Mouse (Mus musculus): ENCODE measurements around the gene Smok3b. TPM values are rescaled to one million over a fixed set of nuclear protein-coding genes. Genes with fewer than 3 reads are reported as not detected.

The Smok3b gene
- polyA plus RNA-seq, 1 experiment from 2014 or later = not detected

- Histone ChIP-seq H3K4me1 (ENCODE audit: control insufficient read depth, insufficient read depth, low read length) (no peaks in the 10 kb centered on the region), H3K4me3 (replicated peaks; ENCODE audit: low read depth, low read length) (no peak overlapping the region), H3K4me2 (ENCODE audit: low read length) (no peak overlapping the region), H3K27ac (replicated peaks; ENCODE audit: low read depth, low read length) (no peak overlapping the region), H3K9me3 (ENCODE audit: control insufficient read depth, low read length) (no peaks in the 10 kb centered on the region), H3K36me3 (ENCODE audit: control insufficient read depth, insufficient read depth, low read length) (no peaks in the 10 kb centered on the region), H3K27me3 (ENCODE audit: control insufficient read depth, insufficient read depth, low read length) (no peaks in the 10 kb centered on the region), H3K9ac (replicated peaks; ENCODE audit: low read length) (no peak overlapping the region)
- ATAC-seq (ENCODE audit: low FRiP score, low TSS enrichment) = no peak
- DNase-seq = no peak
- WGBS = 91% methylated on average over 5 of the region's 5 CpGs
Measured at GRCm38 (mm10) chr5:138080456-138080855, 59.2 kb downstream of the Smok3b start.

GRCm38 (mm10) chr5:138081446-138081845 lies 60.2 kb downstream of the Smok3b start:
- H3K36me3 ChIP-seq (ENCODE audit: control insufficient read depth, insufficient read depth, low read length) = no peaks in the 10 kb centered on the region
- peaks cover 7% of the 10 kb centered on the region for H3K4me1 ChIP-seq (ENCODE audit: control insufficient read depth, insufficient read depth, low read length)
- H3K9me3 ChIP-seq (ENCODE audit: control insufficient read depth, low read length) = no peaks in the 10 kb centered on the region
- no peak overlapping the region for H3K9ac ChIP-seq (replicated peaks; ENCODE audit: low read length)
- no peak for DNase-seq
- ATAC-seq (ENCODE audit: low FRiP score, low TSS enrichment) = no peak
- WGBS = 84% methylated on average over 9 of the region's 9 CpGs
- no peak overlapping the region for H3K27ac ChIP-seq (replicated peaks; ENCODE audit: low read depth, low read length)
- no peaks in the 10 kb centered on the region for H3K27me3 ChIP-seq (ENCODE audit: control insufficient read depth, insufficient read depth, low read length)
- no peak overlapping the region for H3K4me2 ChIP-seq (ENCODE audit: low read length)
- no peak overlapping the region for H3K4me3 ChIP-seq (replicated peaks; ENCODE audit: low read depth, low read length)

GRCm38 (mm10) chr5:138083318-138083900 lies 62.2 kb downstream of the Smok3b start:
- no peak overlapping the region for H3K27ac ChIP-seq (replicated peaks; ENCODE audit: low read depth, low read length)
- no peak for ATAC-seq (ENCODE audit: low FRiP score, low TSS enrichment)
- peaks cover 23% of the 10 kb centered on the region for H3K4me1 ChIP-seq (ENCODE audit: control insufficient read depth, insufficient read depth, low read length)
- no peaks in the 10 kb centered on the region for H3K9me3 ChIP-seq (ENCODE audit: control insufficient read depth, low read length)
- H3K4me2 ChIP-seq (ENCODE audit: low read length) = no peak overlapping the region
- H3K9ac ChIP-seq (replicated peaks; ENCODE audit: low read length) = no peak overlapping the region
- no peak for DNase-seq
- no peaks in the 10 kb centered on the region for H3K27me3 ChIP-seq (ENCODE audit: control insufficient read depth, insufficient read depth, low read length)
- peaks cover 7% of the 10 kb centered on the region for H3K36me3 ChIP-seq (ENCODE audit: control insufficient read depth, insufficient read depth, low read length)
- WGBS = 65% methylated on average over 2 of the region's 2 CpGs
- no peak overlapping the region for H3K4me3 ChIP-seq (replicated peaks; ENCODE audit: low read depth, low read length)

- H3K4me3 ChIP-seq (replicated peaks; ENCODE audit: low read depth, low read length) = no peak overlapping the region
- peaks cover 23% of the 10 kb centered on the region for H3K4me1 ChIP-seq (ENCODE audit: control insufficient read depth, insufficient read depth, low read length)
- no peaks in the 10 kb centered on the region for H3K27me3 ChIP-seq (ENCODE audit: control insufficient read depth, insufficient read depth, low read length)
- WGBS = 94% methylated on average over 2 of the region's 2 CpGs
- H3K9ac ChIP-seq (replicated peaks; ENCODE audit: low read length) = no peak overlapping the region
- H3K27ac ChIP-seq (replicated peaks; ENCODE audit: low read depth, low read length) = no peak overlapping the region
- no peak overlapping the region for H3K4me2 ChIP-seq (ENCODE audit: low read length)
- ATAC-seq (ENCODE audit: low FRiP score, low TSS enrichment) (no peak), DNase-seq (no peak)
- peaks cover 11% of the 10 kb centered on the region for H3K36me3 ChIP-seq (ENCODE audit: control insufficient read depth, insufficient read depth, low read length)
- H3K9me3 ChIP-seq (ENCODE audit: control insufficient read depth, low read length) = no peaks in the 10 kb centered on the region
Measured at GRCm38 (mm10) chr5:138083936-138084335, 62.7 kb downstream of the Smok3b start.

GRCm38 (mm10) chr5:138084507-138084906 lies 63.3 kb downstream of the Smok3b start:
- peaks cover 23% of the 10 kb centered on the region for H3K4me1 ChIP-seq (ENCODE audit: control insufficient read depth, insufficient read depth, low read length)
- no peaks in the 10 kb centered on the region for H3K9me3 ChIP-seq (ENCODE audit: control insufficient read depth, low read length)
- ATAC-seq (ENCODE audit: low FRiP score, low TSS enrichment) (no peak; the same call in 1 of the 2 replicates), DNase-seq (peak; percentile 20)
- H3K4me3 ChIP-seq (replicated peaks; ENCODE audit: low read depth, low read length) = peak overlapping the region; percentile 96; the same call in 1 of the 2 replicates
- H3K4me2 ChIP-seq (ENCODE audit: low read length) = peak overlapping the region; percentile 86
- peak overlapping the region; percentile 99; the same call in 1 of the 2 replicates for H3K9ac ChIP-seq (replicated peaks; ENCODE audit: low read length)
- H3K27me3 ChIP-seq (ENCODE audit: control insufficient read depth, insufficient read depth, low read length) = no peaks in the 10 kb centered on the region
- WGBS = 70% methylated on average over 2 of the region's 2 CpGs
- no peak overlapping the region for H3K27ac ChIP-seq (replicated peaks; ENCODE audit: low read depth, low read length)
- H3K36me3 ChIP-seq (ENCODE audit: control insufficient read depth, insufficient read depth, low read length) = peaks cover 13% of the 10 kb centered on the region

GRCm38 (mm10) chr5:138084996-138085395 lies 63.8 kb downstream of the Smok3b start, which contains the start of gene Zkscan1:
Zkscan1 (plus strand) TSS chr5:138085084.
- 0% methylated on average over 27 of the region's 27 CpGs for WGBS
- peak; percentile 89 for ATAC-seq (ENCODE audit: low FRiP score, low TSS enrichment)

GRCm38 (mm10) chr5:138085421-138085911 lies 64.2 kb downstream of the Smok3b start:
- no peaks in the 10 kb centered on the region for H3K27me3 ChIP-seq (ENCODE audit: control insufficient read depth, insufficient read depth, low read length)
- DNase-seq = peak; percentile 55
- H3K36me3 ChIP-seq (ENCODE audit: control insufficient read depth, insufficient read depth, low read length) = peaks cover 13% of the 10 kb centered on the region
- peaks cover 23% of the 10 kb centered on the region for H3K4me1 ChIP-seq (ENCODE audit: control insufficient read depth, insufficient read depth, low read length)
- ATAC-seq (ENCODE audit: low FRiP score, low TSS enrichment) = no peak
- peak overlapping the region; percentile 94 for H3K27ac ChIP-seq (replicated peaks; ENCODE audit: low read depth, low read length)
- under 1% methylated on average over 18 of the region's 18 CpGs for WGBS
- no peaks in the 10 kb centered on the region for H3K9me3 ChIP-seq (ENCODE audit: control insufficient read depth, low read length)
- peak overlapping the region; percentile 99 for H3K9ac ChIP-seq (replicated peaks; ENCODE audit: low read length)
- H3K4me2 ChIP-seq (ENCODE audit: low read length) = peak overlapping the region; percentile 86
- H3K4me3 ChIP-seq (replicated peaks; ENCODE audit: low read depth, low read length) = peak overlapping the region; percentile 96

More at GRCm38 (mm10) chr5:138084996-138085395, 63.8 kb downstream of the Smok3b start, which contains the start of gene Zkscan1:
- Histone ChIP-seq H3K36me3 (ENCODE audit: control insufficient read depth, insufficient read depth, low read length) (peaks cover 13% of the 10 kb centered on the region), H3K9me3 (ENCODE audit: control insufficient read depth, low read length) (no peaks in the 10 kb centered on the region), H3K9ac (replicated peaks; ENCODE audit: low read length) (peak within 1 kb of the TSS; percentile 99), H3K4me1 (ENCODE audit: control insufficient read depth, insufficient read depth, low read length) (peaks cover 23% of the 10 kb centered on the region), H3K4me3 (replicated peaks; ENCODE audit: low read depth, low read length) (peak within 1 kb of the TSS; percentile 96), H3K27me3 (ENCODE audit: control insufficient read depth, insufficient read depth, low read length) (no peaks in the 10 kb centered on the region), H3K27ac (replicated peaks; ENCODE audit: low read depth, low read length) (peak within 1 kb of the TSS; percentile 94), H3K4me2 (ENCODE audit: low read length) (peak within 1 kb of the TSS; percentile 86)
- peak; percentile 95 for DNase-seq

- Histone ChIP-seq H3K27ac (replicated peaks; ENCODE audit: low read depth, low read length) (no peak overlapping the region), H3K9ac (replicated peaks; ENCODE audit: low read length) (0 out of 2 replicates have a peak overlapping the region, but pooled peaks have one; percentile 0), H3K27me3 (ENCODE audit: control insufficient read depth, insufficient read depth, low read length) (no peaks in the 10 kb centered on the region), H3K4me2 (ENCODE audit: low read length) (peak overlapping the region; percentile 86), H3K36me3 (ENCODE audit: control insufficient read depth, insufficient read depth, low read length) (peaks cover 13% of the 10 kb centered on the region), H3K4me1 (ENCODE audit: control insufficient read depth, insufficient read depth, low read length) (peaks cover 23% of the 10 kb centered on the region), H3K9me3 (ENCODE audit: control insufficient read depth, low read length) (no peaks in the 10 kb centered on the region), H3K4me3 (replicated peaks; ENCODE audit: low read depth, low read length) (peak overlapping the region; percentile 96; the same call in 1 of the 2 replicates)
- ATAC-seq (ENCODE audit: low FRiP score, low TSS enrichment) = no peak
- DNase-seq = no peak
- WGBS = 77% methylated on average over 3 of the region's 3 CpGs
Measured at GRCm38 (mm10) chr5:138086842-138087241, 65.6 kb downstream of the Smok3b start.

- Histone ChIP-seq H3K4me2 (ENCODE audit: low read length) (no peak overlapping the region), H3K36me3 (ENCODE audit: control insufficient read depth, insufficient read depth, low read length) (peaks cover 22% of the 10 kb centered on the region), H3K4me3 (replicated peaks; ENCODE audit: low read depth, low read length) (no peak overlapping the region), H3K9me3 (ENCODE audit: control insufficient read depth, low read length) (no peaks in the 10 kb centered on the region), H3K9ac (replicated peaks; ENCODE audit: low read length) (0 out of 2 replicates have a peak overlapping the region, but pooled peaks have one; percentile 23), H3K4me1 (ENCODE audit: control insufficient read depth, insufficient read depth, low read length) (peaks cover 23% of the 10 kb centered on the region), H3K27me3 (ENCODE audit: control insufficient read depth, insufficient read depth, low read length) (no peaks in the 10 kb centered on the region), H3K27ac (replicated peaks; ENCODE audit: low read depth, low read length) (no peak overlapping the region)
- WGBS = 92% methylated on average over 3 of the region's 3 CpGs
- no peak for DNase-seq
- ATAC-seq (ENCODE audit: low FRiP score, low TSS enrichment) = no peak
Measured at GRCm38 (mm10) chr5:138088366-138088765, 67.1 kb downstream of the Smok3b start.

All from midbrain, embryonic 14.5 days (tissue).